ENCODE assay signal across 8 mouse cellular contexts in genomic region chr14:103898689-103899088, GRCm38 (mm10). TPM values are rescaled to one million over a fixed set of nuclear protein-coding genes. Genes with fewer than 3 reads are reported as not detected.
DNase-seq lines count a peak whose midpoint lies in the region; ATAC-seq lines count a peak whose summit lies in the region.

No protein-coding gene starts in this region.

- WGBS in heart, embryonic 15.5 days = 35% methylated on average over 9 of the region's 9 CpGs
- 3% methylated on average over 9 of the region's 9 CpGs for WGBS in neural tube, embryonic 14.5 days

- peak overlapping the region; percentile 38 for H3K4me3 ChIP-seq in heart, embryonic 15.5 days
- H3K4me3 ChIP-seq in neural tube, embryonic 14.5 days (ENCODE audit: low read depth, low read length) = peak overlapping the region; percentile 26

- H3K9ac ChIP-seq in heart, embryonic 15.5 days = no peak overlapping the region
- H3K9ac ChIP-seq in neural tube, embryonic 14.5 days (replicated peaks; ENCODE audit: low read depth, low read length) = 0 out of 2 replicates have a peak overlapping the region, but pooled peaks have one; percentile 32

- peak; percentile 69 for DNase-seq in embryo, embryonic 10 days (ENCODE audit: low spot score)
- no peak for DNase-seq in embryo, embryonic 9.5 days (ENCODE audit: extremely low spot score)
- peak; percentile 8 for DNase-seq in brain, embryonic 18.5 days (ENCODE audit: low read depth, low spot score)
- peak; percentile 19 for DNase-seq in liver
- no peak for DNase-seq in gastrocnemius, postnatal 4 days (ENCODE audit: low spot score in 2 of 2)
- DNase-seq in layer of hippocampus, postnatal 14 days (ENCODE audit: low spot score in 2 of 2) = no peak

- H3K9me3 ChIP-seq in heart, embryonic 15.5 days (replicated peaks) = no peaks in the 10 kb centered on the region
- H3K9me3 ChIP-seq in neural tube, embryonic 14.5 days (ENCODE audit: control insufficient read depth, low read length) = no peaks in the 10 kb centered on the region

- H3K36me3 ChIP-seq in heart, embryonic 15.5 days = no peaks in the 10 kb centered on the region
- H3K36me3 ChIP-seq in neural tube, embryonic 14.5 days (ENCODE audit: control insufficient read depth, insufficient read depth, low read length) = no peaks in the 10 kb centered on the region

- 0 out of 2 replicates have a peak overlapping the region, but pooled peaks have one; percentile 38 for H3K27ac ChIP-seq in heart, embryonic 15.5 days
- peak overlapping the region; percentile 75 for H3K27ac ChIP-seq in neural tube, embryonic 14.5 days (ENCODE audit: low read depth, low read length)

- peaks cover 7% of the 10 kb centered on the region; the same call in 1 of the 2 replicates for H3K4me1 ChIP-seq in heart, embryonic 15.5 days (replicated peaks)
- H3K4me1 ChIP-seq in neural tube, embryonic 14.5 days (ENCODE audit: control insufficient read depth, insufficient read depth, low read length) = 0 out of 2 replicates have a peak, but pooled peaks cover 6% of the 10 kb centered on the region

- H3K27me3 ChIP-seq in heart, embryonic 15.5 days = no peaks in the 10 kb centered on the region
- no peaks in the 10 kb centered on the region for H3K27me3 ChIP-seq in neural tube, embryonic 14.5 days (ENCODE audit: control insufficient read depth, insufficient read depth, low read length)

- H3K4me2 ChIP-seq in heart, embryonic 15.5 days = peak overlapping the region; percentile 64
- H3K4me2 ChIP-seq in neural tube, embryonic 14.5 days (ENCODE audit: low read depth, low read length) = peak overlapping the region; percentile 58

- no peak for ATAC-seq in heart, embryonic 15.5 days (replicated peaks; ENCODE audit: insufficient number of reproducible peaks, insufficient read depth, low FRiP score, low read depth)
- ATAC-seq in neural tube, embryonic 14.5 days (ENCODE audit: low read depth) = peak; percentile 77

RNA-seq across cellular contexts. Expression of gene Ednrb, which starts 54.5 kb away (rescaled TPM):
- polyA plus RNA-seq in heart, embryonic 15.5 days (2015; fragmentation: Nextera tagmentation; extraction: Ambion mirVana) = 70.4 and 73.8 TPM in 2 replicates
- polyA plus RNA-seq in neural tube, embryonic 14.5 days (2014; fragmentation: Nextera tagmentation; extraction: Ambion mirVana) = 69.9 and 108 TPM in 2 replicates
- total RNA-seq in gastrocnemius, postnatal 4 days (2021) = 10 to 100 TPM; 35.0 to 37.0 TPM
- 10 to 100 TPM; 77.8 to 89.5 TPM for total RNA-seq in layer of hippocampus, postnatal 14 days (2021)

Comparison
In these comparisons a context has a peak if more than half of its experiments do, and no peak if none do; other contexts are left out.
1. DNase-seq: peak in embryo, embryonic 10 days (single experiment), brain, embryonic 18.5 days (single experiment) and liver (single experiment); none in embryo, embryonic 9.5 days (single experiment), gastrocnemius, postnatal 4 days (0 of 2) and layer of hippocampus, postnatal 14 days (0 of 2).